Mouse (Mus musculus) brain, embryonic 14.5 days (tissue): ENCODE measurements around the gene Tbc1d14.

Experiments used
- CTCF ChIP-seq: fragments of 200-500 bp; IDR thresholded peaks from 2 replicates; pipeline ENCODE4 v1.5.1; 2012; ENCODE audit warnings: inconsistent platforms, mild to moderate bottlenecking, moderate library complexity, borderline replicate concordance; ENCODE audit not compliant: insufficient read depth, insufficient read length; ENCODE audit errors: extremely low read depth
- POLR2A ChIP-seq: fragments of 200-500 bp; IDR thresholded peaks from 2 replicates; pipeline ENCODE4 v1.6.1; 2012; ENCODE audit warnings: mild to moderate bottlenecking, inconsistent platforms, borderline replicate concordance; ENCODE audit not compliant: poor library complexity, insufficient read depth, insufficient read length, severe bottlenecking; ENCODE audit errors: extremely low read depth

GRCm38 (mm10) chr5:36576457-36576856 is 16.6 kb downstream of the Tbc1d14 start:
- TF ChIP-seq CTCF, result no peak
- TF ChIP-seq POLR2A, result no peak
